Mouse (Mus musculus) embryonic facial prominence, embryonic 11.5 days (tissue): ENCODE measurements at regions not wholly inside any gene's neighbourhood (a gene's known extent, or its start where the extent isn't known, plus 50 kb on each side); places are given as distances from the start of the nearest gene placed in this dataset.

ENCODE experiments used
- ATAC-seq: fragments of 200-750 bp; cut with Nextera tagmentation; replicated peaks from 2 replicates; pipeline ENCODE4 v1.8.0; 2017; ENCODE audit warnings: low read depth; ENCODE audit not compliant: insufficient number of reproducible peaks, low FRiP score, low TSS enrichment
- DNase-seq: peaks from one replicate; pipeline ENCODE4 v3.0.0-alpha.2; 2015; ENCODE audit warnings: low spot score
- H3K27ac ChIP-seq: fragments of 300-500 bp; sonication (generic); replicated peaks from 2 replicates; pipeline ENCODE4 v1.5.1; 2014; ENCODE audit warnings: mild to moderate bottlenecking, low read depth, low read length, control low read depth
- H3K27me3 ChIP-seq: fragments of 300-500 bp; sonication (generic); 2 replicates; pipeline ENCODE4 v1.6.1; 2014; ENCODE audit warnings: mild to moderate bottlenecking, low read length, moderate library complexity, mixed read lengths; ENCODE audit not compliant: control insufficient read depth, insufficient read depth
- H3K36me3 ChIP-seq: fragments of 300-500 bp; sonication (generic); replicated peaks from 2 replicates; pipeline ENCODE4 v1.6.1; 2014; ENCODE audit warnings: low read depth, mild to moderate bottlenecking, low read length, moderate library complexity, mixed read lengths; ENCODE audit not compliant: control insufficient read depth, insufficient read depth
- H3K4me1 ChIP-seq: fragments of 300-500 bp; sonication (generic); 2 replicates; pipeline ENCODE4 v1.6.1; 2014; ENCODE audit warnings: low read length, mixed read lengths; ENCODE audit not compliant: control insufficient read depth, insufficient read depth
- H3K4me2 ChIP-seq: fragments of 300-500 bp; sonication (generic); 2 replicates; pipeline ENCODE4 v1.6.1; 2014; ENCODE audit warnings: low read depth, mild to moderate bottlenecking, control low read depth, low read length, moderate library complexity
- H3K4me3 ChIP-seq: fragments of 300-500 bp; sonication (generic); 2 replicates; pipeline ENCODE4 v1.5.1; 2014; ENCODE audit warnings: low read depth, low read length, control low read depth
- H3K9ac ChIP-seq: fragments of 300-500 bp; sonication (generic); replicated peaks from 2 replicates; pipeline ENCODE4 v1.6.1; 2014; ENCODE audit warnings: mild to moderate bottlenecking, control low read depth, low read length
- H3K9me3 ChIP-seq: fragments of 300-500 bp; sonication (generic); replicated peaks from 2 replicates; pipeline ENCODE4 v1.6.1; 2016; ENCODE audit warnings: mild to moderate bottlenecking, low read length, inconsistent platforms, mixed read lengths; ENCODE audit not compliant: control insufficient read depth
- WGBS: fragments of 180-500 bp; shearing (Covaris S2); extraction: QIAGEN DNeasy Blood & Tissue Kit; methylation state at CpG from one replicate; pipeline ENCODE4 v1.1.7; 2014; 5-methylcytosine and 5-hydroxymethylcytosine counted together

DNA sequence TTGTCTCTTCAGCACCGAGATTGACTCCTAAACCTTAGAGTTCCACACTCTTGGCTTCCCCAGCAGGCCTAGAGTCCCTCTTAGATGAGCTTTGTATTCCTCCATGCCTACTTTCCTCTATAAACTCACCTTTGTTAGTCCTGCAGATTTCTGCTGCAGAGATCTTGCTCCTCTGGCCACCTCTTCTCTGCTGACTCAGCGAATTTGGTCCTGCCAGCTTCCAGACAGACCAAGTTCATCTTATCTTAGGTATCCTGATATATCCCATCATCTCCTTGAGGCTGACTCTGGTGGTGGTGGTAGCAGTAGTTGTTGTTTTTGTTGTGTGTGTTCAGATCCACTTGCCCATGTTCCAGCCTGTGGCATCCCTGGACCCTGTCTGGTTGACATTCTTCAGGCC is 123.5 kb upstream of the Adam6b start:
- H3K4me3 ChIP-seq, result no peak overlapping the region
- H3K36me3 ChIP-seq, result no peaks in the 10 kb centered on the region
- H3K27ac ChIP-seq, result no peak overlapping the region
- H3K27me3 ChIP-seq, result no peaks in the 10 kb centered on the region
- H3K4me1 ChIP-seq, result no peaks in the 10 kb centered on the region
- no peak overlapping the region for H3K4me2 ChIP-seq
- 53% methylated on average over 2 of the region's 2 CpGs for WGBS
- no peak overlapping the region for H3K9ac ChIP-seq
- DNase-seq (no peak), ATAC-seq (no peak)
- H3K9me3 ChIP-seq, result no peaks in the 10 kb centered on the region

DNA sequence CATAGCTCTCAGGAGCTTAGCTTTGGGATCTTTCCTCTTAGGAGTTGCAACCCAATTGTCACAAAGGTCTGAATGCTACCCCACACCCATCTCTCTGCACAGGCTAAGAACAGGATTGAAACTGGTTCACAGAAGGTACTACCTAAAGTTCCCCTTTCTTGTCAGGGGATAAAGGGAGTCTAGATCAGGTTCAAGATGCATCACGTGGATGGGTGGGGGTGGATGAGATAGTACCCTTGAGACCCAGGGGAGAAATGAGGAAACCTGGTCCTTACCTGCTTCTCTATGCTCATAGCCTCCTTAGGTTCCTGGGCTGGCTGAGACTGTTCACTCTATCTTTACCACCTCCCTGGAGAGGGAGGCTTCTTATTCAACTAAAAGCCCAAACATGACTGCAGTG is 122.9 kb upstream of the Adam6b start:
- Histone ChIP-seq H3K9ac (no peak overlapping the region), H3K4me1 (no peaks in the 10 kb centered on the region), H3K27ac (no peak overlapping the region), H3K27me3 (no peaks in the 10 kb centered on the region), H3K9me3 (no peaks in the 10 kb centered on the region), H3K4me2 (no peak overlapping the region), H3K36me3 (no peaks in the 10 kb centered on the region), H3K4me3 (no peak overlapping the region)
- 62% methylated on average over 1 of the region's 1 CpGs for WGBS
- no peak for ATAC-seq
- DNase-seq, result no peak

DNA sequence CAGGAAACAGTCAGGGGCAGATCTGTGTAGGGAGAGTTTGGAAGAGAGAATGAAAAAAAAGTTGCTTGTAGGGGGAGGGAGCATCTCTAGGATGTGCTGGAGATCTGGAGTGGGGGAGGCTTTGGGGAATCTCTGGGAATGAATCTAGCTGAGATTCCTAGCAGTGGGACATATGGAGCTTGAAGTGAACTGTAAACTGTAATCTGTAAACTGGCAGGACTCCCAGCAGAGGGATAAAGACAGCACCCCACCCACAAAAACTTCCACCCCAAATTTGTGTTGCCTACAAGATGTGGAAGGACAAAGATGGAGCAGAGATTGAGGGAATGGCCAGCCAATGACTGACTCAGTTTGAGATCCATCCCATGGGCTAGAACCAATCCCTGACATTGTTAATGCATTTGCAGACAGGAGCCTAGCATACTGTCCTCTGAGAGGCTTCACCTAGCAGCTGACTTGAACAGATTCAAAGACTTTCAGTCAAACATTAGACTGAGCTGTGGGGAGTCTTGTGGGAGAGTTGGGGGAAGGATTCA is 87.7 kb upstream of the Adam6b start:
- no peaks in the 10 kb centered on the region for H3K9me3 ChIP-seq
- H3K4me1 ChIP-seq, result no peaks in the 10 kb centered on the region
- no peaks in the 10 kb centered on the region for H3K27me3 ChIP-seq
- H3K9ac ChIP-seq, result no peak overlapping the region
- no peak overlapping the region for H3K4me3 ChIP-seq
- no peak overlapping the region for H3K4me2 ChIP-seq
- no peak overlapping the region for H3K27ac ChIP-seq
- ATAC-seq (no peak), DNase-seq (no peak)
- no peaks in the 10 kb centered on the region for H3K36me3 ChIP-seq

- no peak overlapping the region for H3K9ac ChIP-seq
- DNase-seq, result no peak
- no peaks in the 10 kb centered on the region for H3K4me1 ChIP-seq
- H3K9me3 ChIP-seq, result no peaks in the 10 kb centered on the region
- H3K4me3 ChIP-seq, result no peak overlapping the region
- no peak overlapping the region for H3K4me2 ChIP-seq
- ATAC-seq, result no peak
- WGBS, result 78% methylated on average over 2 of the region's 2 CpGs
- no peaks in the 10 kb centered on the region for H3K27me3 ChIP-seq
- H3K36me3 ChIP-seq, result no peaks in the 10 kb centered on the region
- H3K27ac ChIP-seq, result no peak overlapping the region
Observed at GRCm38 (mm10) chr12:113402823-113403222, 86.5 kb upstream of the Adam6b start.

- Histone ChIP-seq H3K27ac (no peak overlapping the region), H3K9ac (no peak overlapping the region), H3K9me3 (no peaks in the 10 kb centered on the region), H3K4me1 (no peaks in the 10 kb centered on the region), H3K4me3 (no peak overlapping the region), H3K4me2 (no peak overlapping the region), H3K36me3 (no peaks in the 10 kb centered on the region), H3K27me3 (no peaks in the 10 kb centered on the region)
- DNase-seq (no peak), ATAC-seq (no peak)
- 88% methylated on average over 5 of the region's 5 CpGs for WGBS
Observed at GRCm38 (mm10) chr12:113411113-113411512, 78.2 kb upstream of the Adam6b start.

- H3K27me3 ChIP-seq, result no peaks in the 10 kb centered on the region
- H3K9ac ChIP-seq, result no peak overlapping the region
- no peak for DNase-seq
- H3K27ac ChIP-seq, result no peak overlapping the region
- H3K4me3 ChIP-seq, result no peak overlapping the region
- no peak overlapping the region for H3K4me2 ChIP-seq
- no peaks in the 10 kb centered on the region for H3K9me3 ChIP-seq
- no peaks in the 10 kb centered on the region for H3K36me3 ChIP-seq
- 43% methylated on average over 1 of the region's 1 CpGs for WGBS
- no peaks in the 10 kb centered on the region for H3K4me1 ChIP-seq
- ATAC-seq, result no peak
Observed at GRCm38 (mm10) chr12:113413996-113414395, 75.3 kb upstream of the Adam6b start.

GRCm38 (mm10) chr12:113417521-113417920 is 71.8 kb upstream of the Adam6b start:
- Histone ChIP-seq H3K4me3 (no peak overlapping the region), H3K36me3 (no peaks in the 10 kb centered on the region), H3K9ac (no peak overlapping the region), H3K4me1 (no peaks in the 10 kb centered on the region), H3K27me3 (no peaks in the 10 kb centered on the region), H3K9me3 (no peaks in the 10 kb centered on the region), H3K27ac (no peak overlapping the region), H3K4me2 (no peak overlapping the region)
- 79% methylated on average over 1 of the region's 1 CpGs for WGBS
- ATAC-seq, result no peak
- no peak for DNase-seq

- no peak overlapping the region for H3K27ac ChIP-seq
- no peak overlapping the region for H3K9ac ChIP-seq
- DNase-seq (no peak), ATAC-seq (no peak)
- WGBS, result 79% methylated on average over 5 of the region's 5 CpGs
- H3K9me3 ChIP-seq, result no peaks in the 10 kb centered on the region
- no peak overlapping the region for H3K4me2 ChIP-seq
- H3K36me3 ChIP-seq, result no peaks in the 10 kb centered on the region
- no peaks in the 10 kb centered on the region for H3K27me3 ChIP-seq
- H3K4me1 ChIP-seq, result no peaks in the 10 kb centered on the region
- no peak overlapping the region for H3K4me3 ChIP-seq
Observed at GRCm38 (mm10) chr12:113418731-113419402, 70.4 kb upstream of the Adam6b start.
